Mouse (Mus musculus) heart, postnatal 36 days (tissue): ENCODE measurements around the gene Hoxc11. TPM values are rescaled to one million over a fixed set of nuclear protein-coding genes. Genes with fewer than 3 reads are reported as not detected.

ENCODE experiments used
- DNase-seq, 2 experiments: peaks; one replicate each; pipeline ENCODE4 v3.0.0; 2021 to 2022
- intact Hi-C: fragments of 180-260 bp; cut with DNase I; formaldehyde crosslinking; loops from one replicate; pipeline ENCODE4 v1.15.1; 2025
- microRNA-seq, 2 experiments: library from miRNA; unstranded; fragments of <30 nt; microRNA quantifications; one replicate each; pipeline ENCODE4 v1.2.0; 2021; ENCODE audit warnings: borderline number of aligned reads in 2 of 2
- total RNA-seq, 2 experiments: library from RNA; stranded (reverse); gene quantifications; 2 replicates each; pipeline ENCODE4 v1.2.3; 2021

Hoxc11 gene
- total RNA-seq, 2 experiments from 2014 or later: not detected

DNA sequence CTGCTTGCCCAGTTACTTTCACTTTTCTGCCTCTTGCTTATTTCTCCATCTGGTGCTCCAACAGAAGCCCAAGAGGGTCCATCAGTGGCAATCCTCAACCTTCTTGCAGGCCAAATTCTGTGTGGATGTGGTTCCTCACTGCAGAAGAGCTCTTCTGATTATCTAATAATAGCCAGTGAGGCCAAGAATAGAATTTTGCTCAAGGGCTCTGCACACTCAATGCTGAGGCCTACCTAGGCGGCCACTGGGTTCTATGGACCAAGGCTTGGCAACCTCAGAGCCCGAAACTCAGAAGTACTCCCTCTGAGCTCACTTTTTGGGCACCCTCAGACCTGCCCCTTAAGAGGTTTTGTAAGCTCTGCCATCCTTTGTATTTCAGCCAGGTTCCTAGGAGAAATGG, 47.1 kb downstream of the Hoxc11 start:
- no peak for DNase-seq
- intact Hi-C loops: no loop called here

DNA sequence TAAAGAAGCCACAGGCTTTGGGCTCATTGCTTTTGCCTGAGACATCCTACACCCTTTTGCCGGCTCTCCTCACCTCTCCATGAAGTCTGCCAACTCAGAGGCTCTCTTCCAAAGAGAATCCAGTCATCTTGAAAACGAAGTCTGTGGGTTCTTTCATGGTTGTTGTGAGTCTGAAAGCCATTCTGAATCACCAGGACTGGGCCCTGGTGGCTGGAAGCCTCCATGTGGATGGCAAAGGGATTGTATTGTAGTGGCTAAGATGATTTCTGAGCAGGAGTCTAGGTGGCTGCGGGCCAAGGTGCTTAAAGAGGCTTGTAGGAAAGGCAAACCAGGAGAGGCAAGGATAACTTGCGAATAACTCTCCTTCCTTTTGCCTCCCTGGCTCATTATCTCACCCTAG, 47.9 kb downstream of the Hoxc11 start:
- DNase-seq: no peak
- intact Hi-C loops: no loop called here

DNA sequence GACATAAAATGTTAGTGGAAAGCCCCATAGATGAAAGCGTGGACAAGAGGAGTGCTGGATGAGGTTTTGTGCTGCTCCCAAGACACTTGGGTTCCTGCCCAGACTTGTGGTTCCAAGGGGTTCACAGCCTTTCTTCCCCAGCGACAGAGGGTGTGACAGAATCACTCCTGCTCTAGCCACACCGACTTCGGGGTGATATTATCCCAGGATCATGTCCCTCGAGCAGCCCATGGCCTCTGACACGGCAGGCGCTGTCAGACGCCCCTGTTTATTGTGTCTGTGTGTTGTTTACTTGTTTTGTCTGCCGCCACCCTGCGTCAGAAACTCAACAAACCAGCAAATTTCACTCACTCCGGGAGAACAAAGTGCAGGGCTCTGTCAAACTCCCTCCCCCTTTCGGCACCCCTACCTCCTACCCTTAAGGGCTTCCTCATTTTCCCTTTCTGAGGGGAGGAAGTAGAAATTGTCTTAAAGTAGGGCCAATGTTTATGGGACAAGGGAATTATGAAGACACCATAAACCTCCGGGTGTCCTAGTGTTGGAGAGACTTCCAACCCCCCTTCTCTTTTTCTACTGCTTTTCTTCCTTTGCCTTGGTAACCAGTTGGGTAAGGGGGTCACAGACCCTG, 48.7 kb downstream of the Hoxc11 start:
- DNase-seq: no peak
- intact Hi-C loops: no loop called here

DNA sequence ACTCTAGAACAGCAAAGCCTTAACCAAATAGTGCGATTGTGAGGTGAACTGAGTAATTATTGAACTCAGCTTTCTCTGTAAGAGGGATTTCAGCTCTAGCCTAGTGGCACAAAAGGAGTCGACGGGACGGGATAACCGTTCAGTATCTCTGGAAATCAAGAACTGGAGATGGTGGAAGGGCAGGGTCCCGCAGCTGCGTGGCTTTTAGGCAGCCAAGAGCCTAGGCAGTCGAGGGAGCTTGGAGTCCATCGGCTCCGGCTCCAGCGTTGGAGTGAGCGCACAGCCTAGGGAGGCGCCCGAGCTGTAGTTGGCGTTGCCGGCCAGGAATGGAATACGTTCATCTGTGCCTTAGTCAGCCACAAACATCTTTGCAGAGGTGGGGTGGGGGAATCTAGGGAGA, 51.1 kb downstream of the Hoxc11 start:
- intact Hi-C loops: no loop called here
- DNase-seq: no peak

DNA sequence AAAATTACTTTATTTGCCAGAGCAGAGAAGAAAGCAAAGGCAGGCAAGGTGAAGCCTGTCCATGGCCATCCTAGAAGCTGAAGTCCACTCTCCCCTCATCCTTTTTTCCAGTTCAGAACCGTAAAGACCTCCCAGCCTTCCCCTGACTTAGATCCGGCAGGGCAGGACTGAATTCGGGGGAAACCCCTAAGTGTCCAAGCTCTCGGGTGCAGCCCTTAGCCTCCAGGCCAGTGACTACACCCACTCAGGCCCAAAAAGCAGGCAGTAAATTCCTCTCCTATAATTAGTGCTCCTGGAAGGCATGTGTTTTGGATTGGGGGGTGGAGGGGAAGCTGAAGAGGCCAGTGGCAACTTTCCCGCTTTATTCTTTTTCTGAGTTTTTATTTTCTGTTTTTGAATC, 51.6 kb downstream of the Hoxc11 start:
- no peak for DNase-seq
- intact Hi-C loops: no loop called here

DNA sequence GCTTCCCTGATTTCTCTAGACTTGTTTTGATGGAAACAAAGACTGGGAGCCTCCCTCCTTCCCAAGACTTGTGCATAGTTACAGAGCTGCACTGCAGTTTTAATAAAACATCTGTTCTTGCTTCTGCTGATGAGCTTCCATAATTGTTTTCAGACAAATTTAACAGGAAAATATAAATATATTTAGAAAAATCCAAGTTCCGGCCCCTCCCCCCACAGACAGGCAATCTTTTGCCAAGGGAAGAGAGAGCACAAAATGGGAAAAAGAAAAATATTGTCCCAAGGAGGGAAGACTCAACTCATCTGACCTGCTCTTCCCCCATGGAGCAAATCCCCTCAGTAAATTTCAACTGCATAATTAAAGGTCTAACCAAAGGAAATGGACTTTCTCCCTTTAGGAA, 52.1 kb downstream of the Hoxc11 start:
- DNase-seq: no peak
- intact Hi-C loops: no loop called here

Small RNAs within 50 kb of the gene (microRNA-seq; reads per million reads assigned to microRNA genes)
- 0 to 0.67 reads per million in 2 experiments for gene Mir196a-2

Other genes starting within 250 kb of the Hoxc11 start
- 100 to 1,000 TPM; 111 to 137 TPM for gene Calcoco1, start 232.2 kb upstream of the Hoxc11 start, total RNA-seq
- gene Hoxc13, start 33.3 kb upstream of the Hoxc11 start, total RNA-seq: not detected
- gene Hoxc12, start 17.7 kb upstream of the Hoxc11 start, total RNA-seq: not detected
- gene Hoxc10, start 12.4 kb downstream of the Hoxc11 start, total RNA-seq: not detected
- not detected for gene Hoxc5, start 13.0 kb downstream of the Hoxc11 start, total RNA-seq
- gene Hoxc9, start 22.0 kb downstream of the Hoxc11 start, total RNA-seq: not detected
- gene Hoxc8, start 36.2 kb downstream of the Hoxc11 start, total RNA-seq: not detected
- under 1 TPM in 1 of 2 experiments, not detected in 1; 0.25 TPM for gene Hoxc6, start 43.8 kb downstream of the Hoxc11 start, total RNA-seq
- gene Hoxc4, start 64.5 kb downstream of the Hoxc11 start, total RNA-seq: not detected
- gene Smug1, start 212.7 kb downstream of the Hoxc11 start, total RNA-seq: 10 to 100 TPM; 13.2 to 15.7 TPM